Mouse (Mus musculus): ENCODE data around the gene Gm49661.

Gene Gm49661

DNA sequence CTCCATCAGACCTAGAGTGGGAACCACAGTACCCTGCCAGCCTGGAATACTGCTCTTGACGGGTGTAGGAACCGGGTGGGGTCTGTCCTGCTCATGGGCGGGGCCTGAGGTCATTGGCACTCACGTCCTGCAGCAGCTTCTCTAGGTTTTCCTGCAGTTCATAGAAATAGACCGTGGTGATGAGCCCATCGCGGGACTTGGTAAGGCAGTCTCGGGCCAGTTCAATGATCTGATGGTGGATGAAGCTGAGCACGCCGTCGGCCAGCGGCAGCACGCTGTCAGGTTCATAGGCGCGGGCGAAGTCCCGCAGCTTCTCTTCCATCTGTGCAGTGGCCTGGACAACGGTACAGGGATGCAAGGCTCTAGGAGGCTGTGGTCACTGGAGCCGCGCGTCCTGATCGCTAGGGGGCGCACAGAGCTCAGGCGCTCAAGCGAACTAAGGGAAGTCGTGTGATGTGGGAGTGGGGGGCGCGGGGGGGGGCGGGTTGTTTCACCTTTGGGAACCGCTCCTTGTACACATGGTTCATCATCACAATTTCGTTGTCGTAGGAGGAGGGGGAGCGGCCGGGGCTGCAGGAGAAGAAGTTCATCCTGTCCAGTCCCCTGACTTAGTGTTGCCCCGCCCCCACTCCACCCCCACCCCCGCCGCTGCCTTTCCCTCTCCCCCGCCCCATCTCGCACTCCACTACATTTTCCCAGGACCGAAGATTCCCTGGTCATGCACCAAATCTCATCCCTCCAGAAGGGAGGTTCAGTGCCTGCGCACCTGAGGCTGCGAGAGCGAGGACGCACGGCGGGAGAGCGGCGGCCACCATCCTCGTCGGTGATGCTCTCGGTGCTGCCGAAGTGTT lies 40.6 kb downstream of the Gm49661 start:
- peak; percentile 71 for DNase-seq

DNA sequence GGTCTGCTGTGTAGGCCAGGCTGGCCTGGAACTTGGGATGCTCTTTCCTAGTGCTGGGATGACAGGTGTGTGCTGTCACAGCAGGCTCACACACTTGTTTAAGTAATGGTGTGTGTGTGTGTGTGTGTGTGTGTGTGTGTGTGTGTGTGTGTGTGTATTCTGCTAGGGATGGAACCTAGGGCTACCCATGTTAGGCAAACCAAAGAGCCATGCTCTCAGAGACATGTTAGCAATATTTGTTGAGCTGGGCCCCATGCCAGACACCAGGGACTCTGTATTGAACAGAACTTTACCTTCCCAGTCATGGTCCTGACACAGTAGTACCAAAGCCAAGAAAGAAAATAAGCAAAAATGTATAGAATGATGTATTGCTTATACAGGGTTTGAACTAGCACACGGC lies 41.7 kb downstream of the Gm49661 start:
- no peak for DNase-seq

DNA sequence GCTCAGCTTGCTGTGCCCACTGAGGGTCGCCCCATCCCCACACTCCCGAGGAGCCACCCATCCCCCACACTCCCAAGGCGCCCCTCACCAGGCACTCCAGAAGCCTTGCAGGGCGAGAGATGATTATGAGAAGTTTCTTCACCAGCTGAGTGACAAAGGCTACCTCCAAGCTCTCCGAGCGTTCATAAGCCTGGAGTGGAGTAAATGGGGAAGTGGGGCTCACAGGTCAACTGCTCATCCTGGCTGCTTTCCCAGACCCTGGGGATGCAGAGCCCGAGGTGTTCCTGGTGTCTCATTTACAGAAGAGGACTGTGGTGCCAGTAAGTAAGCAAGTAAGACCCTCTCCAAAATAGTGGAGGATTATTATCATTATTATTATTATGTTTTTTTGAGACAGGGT lies 43.7 kb downstream of the Gm49661 start:
- DNase-seq: no peak

DNA sequence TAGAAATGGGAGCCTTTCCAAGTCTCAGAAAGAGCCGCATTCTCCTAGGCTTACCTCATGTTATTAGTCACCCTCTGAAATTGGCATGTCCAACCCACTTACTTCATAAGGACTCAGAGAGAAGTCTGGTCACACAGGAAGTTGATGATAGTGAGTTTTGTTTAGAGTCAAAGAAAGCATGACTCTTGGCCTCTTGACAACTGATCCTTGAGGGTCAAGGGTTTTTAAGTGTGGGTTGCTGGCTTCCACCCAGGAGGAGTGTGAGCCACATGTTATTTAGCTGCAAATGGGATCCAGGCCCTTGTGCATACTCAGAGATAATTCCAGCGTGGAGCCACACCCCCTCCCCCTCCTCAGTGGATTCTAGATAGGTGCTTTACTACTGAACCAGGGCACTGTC lies 47.6 kb downstream of the Gm49661 start:
- no peak for DNase-seq

DNA sequence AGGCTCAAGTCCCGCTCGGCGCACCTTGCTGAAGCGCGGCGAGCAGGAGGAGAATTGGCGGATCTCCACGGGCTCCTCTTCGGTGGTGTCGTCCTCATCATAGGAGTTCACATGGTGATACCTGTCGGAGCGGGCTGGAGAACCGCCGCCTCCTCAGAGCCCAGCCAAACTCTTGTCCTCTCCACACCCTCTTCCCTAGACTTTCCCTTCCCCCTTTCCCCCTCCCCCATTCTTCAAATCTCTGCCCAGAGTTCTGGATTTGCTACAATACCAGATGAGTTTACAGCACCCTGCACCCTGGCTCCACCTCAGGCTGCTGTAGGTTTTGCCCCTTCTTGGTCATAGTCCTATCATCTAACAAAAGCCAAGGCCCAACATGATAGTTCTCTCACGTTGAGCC lies 50.6 kb downstream of the Gm49661 start:
- DNase-seq: no peak

DNA sequence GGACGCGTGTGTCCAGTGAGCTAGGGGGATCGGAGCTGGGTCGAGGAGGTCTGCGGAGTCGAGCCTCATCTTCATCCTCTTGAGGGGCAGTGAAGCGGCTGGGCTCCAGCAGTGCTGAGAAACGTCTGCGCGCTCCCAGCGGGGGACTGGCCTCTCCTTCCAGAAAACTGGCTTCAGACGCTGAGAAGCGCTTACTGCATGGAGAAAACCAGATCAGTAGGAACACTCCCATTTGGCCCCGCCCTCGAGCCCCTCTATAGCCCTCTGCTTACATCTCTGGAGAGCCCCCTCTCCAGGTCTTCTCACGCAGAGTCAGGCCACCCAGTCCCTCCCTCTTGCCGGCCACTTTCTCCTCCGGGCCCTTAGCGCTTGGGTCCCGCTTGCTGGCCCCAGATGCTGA lies 51.5 kb downstream of the Gm49661 start:
- DNase-seq: no peak

All from kidney, postnatal 14 days (tissue).